Mouse (Mus musculus) neural tube, embryonic 15.5 days (tissue): ENCODE measurements at regions not wholly inside any gene's neighbourhood (a gene's known extent, or its start where the extent isn't known, plus 50 kb on each side); places are given as distances from the start of the nearest gene placed in this dataset.

Experiments
- ATAC-seq: fragments of 200-750 bp; cut with Nextera tagmentation; 2 replicates; pipeline ENCODE4 v1.8.0; 2017; ENCODE audit warnings: mild to moderate bottlenecking, moderate TSS enrichment, moderate library complexity; ENCODE audit not compliant: low FRiP score
- H3K27ac ChIP-seq: fragments of 300-500 bp; sonication (generic); replicated peaks from 2 replicates; pipeline ENCODE4 v1.5.1; 2015; ENCODE audit warnings: mild to moderate bottlenecking, inconsistent platforms
- H3K27me3 ChIP-seq: fragments of 300-500 bp; sonication (generic); replicated peaks from 2 replicates; pipeline ENCODE4 v1.6.1; 2015; ENCODE audit warnings: inconsistent platforms
- H3K36me3 ChIP-seq: fragments of 300-500 bp; sonication (generic); 2 replicates; pipeline ENCODE4 v1.6.1; 2015; ENCODE audit warnings: inconsistent platforms
- H3K4me1 ChIP-seq: fragments of 300-500 bp; sonication (generic); 2 replicates; pipeline ENCODE4 v1.6.1; 2015; ENCODE audit warnings: inconsistent platforms
- H3K4me2 ChIP-seq: fragments of 300-500 bp; sonication (generic); 2 replicates; pipeline ENCODE4 v1.6.1; 2015; ENCODE audit warnings: inconsistent platforms, mild to moderate bottlenecking, moderate library complexity
- H3K4me3 ChIP-seq: fragments of 300-500 bp; sonication (generic); replicated peaks from 2 replicates; pipeline ENCODE4 v1.5.1; 2015; ENCODE audit warnings: mild to moderate bottlenecking, inconsistent platforms
- H3K9ac ChIP-seq: fragments of 300-500 bp; sonication (generic); replicated peaks from 2 replicates; pipeline ENCODE4 v1.6.1; 2015; ENCODE audit warnings: mild to moderate bottlenecking, inconsistent platforms
- H3K9me3 ChIP-seq: fragments of 300-500 bp; sonication (generic); replicated peaks from 2 replicates; pipeline ENCODE4 v1.6.1; 2016; ENCODE audit warnings: inconsistent platforms
- WGBS: fragments of 180-500 bp; shearing (Covaris S2); methylation state at CpG from one replicate; pipeline ENCODE4 v1.1.7; 2015; ENCODE audit warnings: mixed read lengths; 5-methylcytosine and 5-hydroxymethylcytosine counted together

DNA sequence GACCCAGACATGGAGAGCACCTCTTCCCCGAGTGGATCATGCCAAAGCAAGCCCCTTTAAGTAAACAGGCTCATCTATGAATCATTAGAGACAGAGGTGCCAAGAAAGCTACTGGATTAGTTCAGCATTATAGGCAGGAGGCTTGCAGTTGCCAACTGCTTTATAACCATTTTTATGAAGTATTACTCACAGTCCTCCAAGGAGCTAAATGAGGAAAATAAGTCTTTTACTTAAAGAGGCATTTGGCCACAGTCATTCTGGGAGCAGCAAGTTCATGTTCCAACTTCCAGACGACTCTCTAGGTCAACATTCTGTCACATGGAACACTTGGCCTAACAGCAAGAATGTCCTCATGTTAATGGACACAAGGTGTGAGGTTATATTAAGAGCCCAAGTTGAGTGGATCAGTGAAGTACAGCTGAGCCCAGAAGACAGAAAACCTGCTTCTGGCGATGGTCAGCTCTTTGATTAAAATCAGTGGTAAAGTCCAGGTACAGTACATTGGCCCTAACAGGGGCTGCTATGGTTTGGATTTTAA lies 160.0 kb upstream of the Jarid2 start:
- no peaks in the 10 kb centered on the region for H3K27me3 ChIP-seq
- no peaks in the 10 kb centered on the region for H3K4me1 ChIP-seq
- 79% methylated on average over 3 of the region's 3 CpGs for WGBS
- H3K9me3 ChIP-seq = no peaks in the 10 kb centered on the region
- no peak overlapping the region for H3K9ac ChIP-seq
- H3K27ac ChIP-seq = no peak overlapping the region
- no peaks in the 10 kb centered on the region for H3K36me3 ChIP-seq
- no peak for ATAC-seq
- no peak overlapping the region for H3K4me2 ChIP-seq
- no peak overlapping the region for H3K4me3 ChIP-seq

DNA sequence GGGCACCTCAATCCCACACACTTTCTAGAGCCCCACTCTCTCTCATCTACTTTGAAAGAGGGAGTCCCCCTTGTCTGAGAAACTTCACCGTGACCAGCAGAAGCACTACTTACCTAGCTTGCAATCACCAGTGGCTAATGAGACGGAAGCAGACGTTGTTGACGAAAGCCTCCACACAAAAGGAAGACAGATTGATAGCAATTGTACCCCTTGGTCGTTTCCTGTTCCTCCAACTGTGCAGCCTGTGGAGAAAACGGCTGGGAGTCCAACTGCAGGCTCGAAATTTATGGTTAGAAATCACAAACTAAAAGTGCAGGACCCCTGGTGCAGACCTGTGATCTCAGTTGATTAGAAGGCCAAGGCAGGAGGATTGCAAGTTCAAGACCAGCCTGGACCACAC lies 155.8 kb upstream of the Jarid2 start:
- Histone ChIP-seq H3K4me1 (no peaks in the 10 kb centered on the region), H3K36me3 (no peaks in the 10 kb centered on the region), H3K9ac (no peak overlapping the region), H3K9me3 (no peaks in the 10 kb centered on the region), H3K27ac (no peak overlapping the region), H3K4me2 (no peak overlapping the region), H3K27me3 (no peaks in the 10 kb centered on the region), H3K4me3 (no peak overlapping the region)
- no peak for ATAC-seq
- 4% methylated on average over 7 of the region's 7 CpGs for WGBS

DNA sequence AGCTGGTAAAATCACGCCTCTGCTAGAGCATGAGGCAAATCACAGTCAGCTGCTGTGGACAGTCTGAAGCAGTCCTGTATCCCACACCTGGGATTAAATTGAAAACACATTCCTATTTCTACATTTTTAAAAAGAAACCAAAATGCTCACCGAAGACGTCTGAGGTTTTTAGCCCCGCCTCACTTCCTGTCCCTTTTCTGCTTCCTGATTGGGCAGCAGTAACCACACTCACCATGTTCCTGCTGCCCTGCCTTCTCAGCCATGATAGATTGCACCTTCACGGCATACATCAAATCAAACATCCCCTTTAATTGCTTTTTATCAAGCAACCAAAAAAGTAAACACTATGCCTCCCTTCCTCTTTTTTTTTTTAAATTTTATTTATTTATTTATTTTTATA lies 150.1 kb upstream of the Jarid2 start:
- H3K9me3 ChIP-seq = no peaks in the 10 kb centered on the region
- WGBS = 98% methylated on average over 5 of the region's 5 CpGs
- H3K9ac ChIP-seq = no peak overlapping the region
- H3K27me3 ChIP-seq = no peaks in the 10 kb centered on the region
- peaks cover 20% of the 10 kb centered on the region for H3K4me1 ChIP-seq
- no peak for ATAC-seq
- no peak overlapping the region for H3K27ac ChIP-seq
- no peaks in the 10 kb centered on the region for H3K36me3 ChIP-seq
- no peak overlapping the region for H3K4me3 ChIP-seq
- no peak overlapping the region for H3K4me2 ChIP-seq

DNA sequence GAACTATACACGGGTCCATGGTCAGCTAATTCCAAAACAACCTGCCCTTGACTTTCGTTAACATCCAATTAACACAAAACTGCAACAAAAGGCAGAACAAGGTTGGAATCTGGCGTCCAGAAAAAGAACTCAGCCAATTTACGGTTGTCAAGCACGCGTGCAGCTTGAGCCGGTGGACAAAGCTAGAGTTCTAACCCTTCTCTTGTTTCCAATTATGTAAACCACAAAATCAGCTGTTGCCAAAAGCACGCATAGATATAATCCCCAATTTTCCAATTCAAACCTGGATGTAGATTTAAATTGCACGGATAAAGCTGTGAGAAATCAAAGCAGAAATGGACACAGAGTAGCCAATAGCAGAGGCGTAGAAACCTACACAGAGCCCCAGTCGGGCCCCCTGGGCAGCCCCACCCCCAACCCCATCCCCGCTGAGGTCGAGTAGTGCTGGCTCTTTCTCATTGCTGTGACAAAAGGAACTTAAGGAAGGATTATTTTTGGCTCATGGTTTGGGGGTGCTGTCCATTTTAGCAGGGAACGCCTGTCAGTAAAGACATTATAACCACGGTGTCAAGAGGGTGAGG lies 149.0 kb upstream of the Jarid2 start:
- 55% methylated on average over 15 of the region's 15 CpGs for WGBS
- no peak overlapping the region for H3K9ac ChIP-seq
- no peak overlapping the region for H3K27ac ChIP-seq
- no peak for ATAC-seq
- H3K36me3 ChIP-seq = no peaks in the 10 kb centered on the region
- peaks cover 20% of the 10 kb centered on the region for H3K4me1 ChIP-seq
- H3K4me3 ChIP-seq = no peak overlapping the region
- no peak overlapping the region for H3K4me2 ChIP-seq
- no peaks in the 10 kb centered on the region for H3K27me3 ChIP-seq
- H3K9me3 ChIP-seq = no peaks in the 10 kb centered on the region

DNA sequence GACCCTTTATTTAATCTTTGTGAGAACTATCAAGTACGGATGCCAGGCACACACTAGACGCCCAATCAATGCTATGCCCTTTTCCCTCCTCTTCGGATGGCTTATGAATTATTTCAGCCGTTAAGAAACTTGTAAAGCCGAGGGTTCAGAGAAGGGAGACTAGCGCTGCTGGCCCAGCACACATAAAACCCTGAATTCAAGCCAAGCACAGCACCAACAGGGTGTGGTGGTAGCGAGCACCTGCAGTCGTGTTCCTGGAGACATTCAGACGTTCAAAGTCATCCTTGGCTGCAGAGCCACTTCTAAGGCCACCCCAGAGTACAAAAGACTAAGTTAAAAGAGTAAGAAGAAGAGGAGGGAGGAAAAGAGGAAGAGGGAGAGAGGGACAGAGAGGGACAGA lies 148.5 kb upstream of the Jarid2 start:
- H3K9me3 ChIP-seq = no peaks in the 10 kb centered on the region
- H3K4me1 ChIP-seq = peaks cover 20% of the 10 kb centered on the region
- WGBS = 37% methylated on average over 9 of the region's 9 CpGs
- H3K36me3 ChIP-seq = no peaks in the 10 kb centered on the region
- no peaks in the 10 kb centered on the region for H3K27me3 ChIP-seq
- H3K27ac ChIP-seq = no peak overlapping the region
- no peak for ATAC-seq
- H3K4me2 ChIP-seq = no peak overlapping the region
- no peak overlapping the region for H3K9ac ChIP-seq
- H3K4me3 ChIP-seq = no peak overlapping the region

DNA sequence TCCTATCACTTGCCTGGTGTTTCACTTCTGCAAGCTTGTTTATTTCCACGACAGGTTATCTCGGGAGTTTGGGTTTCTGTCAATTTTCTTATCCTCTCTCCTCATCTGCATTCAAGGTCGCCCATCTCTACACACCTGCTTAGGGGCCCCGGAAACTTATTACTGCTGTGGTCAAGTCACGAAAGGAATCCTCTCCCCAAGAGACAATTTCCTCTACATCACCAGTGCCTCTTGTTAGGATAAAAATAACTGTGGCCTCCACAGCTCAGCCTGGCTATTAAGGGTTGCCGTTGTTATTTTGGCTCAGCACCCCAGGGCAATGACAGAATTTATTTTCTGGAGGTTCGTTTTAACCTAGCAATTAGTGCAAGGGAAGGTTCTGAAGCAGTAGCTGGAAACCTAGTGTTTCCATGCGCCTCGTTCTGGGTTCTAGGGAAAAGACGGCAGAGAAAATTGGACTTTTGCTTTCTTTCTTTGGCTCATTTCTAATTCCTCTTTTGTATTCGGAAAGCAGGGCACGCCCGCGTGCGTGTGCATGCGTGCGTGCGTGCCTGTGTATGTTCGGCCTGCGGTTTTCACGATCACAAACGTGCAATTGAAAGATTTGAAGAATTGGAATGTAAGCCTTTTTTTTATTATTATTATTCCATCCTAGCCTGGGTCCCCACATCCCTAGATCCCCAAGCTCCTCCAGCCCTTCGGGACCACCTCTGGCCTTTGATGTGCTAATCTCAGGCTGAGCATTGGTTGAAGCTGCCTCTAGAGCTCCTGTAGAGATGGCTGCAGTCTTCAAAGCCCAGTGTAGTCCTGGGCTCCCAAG lies 147.1 kb upstream of the Jarid2 start:
- WGBS = 21% methylated on average over 23 of the region's 23 CpGs
- H3K9me3 ChIP-seq = no peaks in the 10 kb centered on the region
- no peak overlapping the region for H3K27ac ChIP-seq
- H3K36me3 ChIP-seq = no peaks in the 10 kb centered on the region
- peaks cover 20% of the 10 kb centered on the region for H3K4me1 ChIP-seq
- no peaks in the 10 kb centered on the region for H3K27me3 ChIP-seq
- H3K4me3 ChIP-seq = 0 out of 2 replicates have a peak overlapping the region, but pooled peaks have one; percentile 1
- H3K4me2 ChIP-seq = peak overlapping the region; percentile 42
- 0 out of 2 replicates have a peak overlapping the region, but pooled peaks have one; percentile 21 for H3K9ac ChIP-seq
- ATAC-seq = no peak

DNA sequence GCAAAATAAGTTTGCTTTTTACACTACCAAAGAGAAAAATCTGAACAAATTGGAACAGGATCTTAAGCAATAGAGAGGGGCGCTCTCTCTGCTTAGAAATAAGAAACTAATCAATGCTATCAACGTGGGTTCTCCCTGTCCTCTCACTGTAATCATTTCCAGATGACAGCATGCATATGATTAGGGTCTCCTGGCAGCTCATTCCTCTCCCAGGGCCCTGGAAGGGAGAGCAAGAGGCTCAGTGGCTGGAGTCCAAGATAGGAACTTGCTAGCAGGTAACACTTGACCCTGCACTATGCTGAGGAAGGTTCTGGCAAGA lies 146.5 kb upstream of the Jarid2 start:
- H3K4me2 ChIP-seq = peak overlapping the region; percentile 42
- H3K27ac ChIP-seq = no peak overlapping the region
- ATAC-seq = no peak
- H3K9me3 ChIP-seq = no peaks in the 10 kb centered on the region
- H3K36me3 ChIP-seq = no peaks in the 10 kb centered on the region
- peaks cover 20% of the 10 kb centered on the region for H3K4me1 ChIP-seq
- no peaks in the 10 kb centered on the region for H3K27me3 ChIP-seq
- H3K4me3 ChIP-seq = no peak overlapping the region
- H3K9ac ChIP-seq = no peak overlapping the region
- 36% methylated on average over 2 of the region's 2 CpGs for WGBS

DNA sequence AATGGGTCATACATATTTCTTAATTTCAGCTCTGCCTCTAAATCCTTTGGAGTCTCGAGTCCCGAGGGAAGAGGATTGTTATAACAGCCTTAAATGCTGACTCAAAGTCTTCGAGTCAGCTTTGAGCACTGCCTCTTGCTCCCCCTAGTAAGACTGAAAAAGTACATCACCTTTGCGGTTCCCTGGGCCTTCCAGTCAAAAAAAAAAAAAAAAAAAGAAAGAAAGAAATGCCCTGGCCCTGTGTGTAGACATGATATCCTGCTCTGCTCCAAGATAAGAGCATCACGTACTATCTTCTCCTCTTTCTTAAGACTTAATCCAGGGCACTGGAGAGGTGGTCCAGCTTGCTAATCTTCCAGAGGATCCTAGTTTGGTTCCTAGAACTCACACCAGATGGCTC lies 145.7 kb upstream of the Jarid2 start:
- 72% methylated on average over 5 of the region's 5 CpGs for WGBS
- peaks cover 20% of the 10 kb centered on the region for H3K4me1 ChIP-seq
- no peak overlapping the region for H3K4me3 ChIP-seq
- H3K27me3 ChIP-seq = no peaks in the 10 kb centered on the region
- H3K9ac ChIP-seq = no peak overlapping the region
- H3K36me3 ChIP-seq = no peaks in the 10 kb centered on the region
- no peaks in the 10 kb centered on the region for H3K9me3 ChIP-seq
- no peak overlapping the region for H3K4me2 ChIP-seq
- ATAC-seq = no peak
- H3K27ac ChIP-seq = no peak overlapping the region

DNA sequence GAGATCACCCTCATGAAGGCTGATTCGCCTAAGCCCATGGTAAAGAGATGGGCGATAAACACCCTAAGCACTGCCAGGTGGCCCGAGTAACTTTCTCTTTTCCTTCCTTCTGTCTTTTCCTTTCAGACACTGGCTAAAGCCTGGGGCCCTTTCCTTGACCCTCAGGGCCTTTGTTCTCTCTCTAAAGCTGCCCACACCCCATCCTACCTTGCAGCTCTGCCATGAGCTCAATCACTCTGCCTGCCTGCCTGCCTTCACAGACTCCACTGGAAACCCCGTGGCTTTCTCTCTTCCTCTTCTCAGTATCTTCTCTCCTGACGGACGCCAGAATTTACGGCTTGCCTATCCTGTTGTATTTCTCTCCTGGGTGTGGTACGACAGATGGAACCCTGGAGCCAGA lies 145.1 kb upstream of the Jarid2 start:
- no peak overlapping the region for H3K4me2 ChIP-seq
- no peak overlapping the region for H3K27ac ChIP-seq
- no peak overlapping the region for H3K9ac ChIP-seq
- no peaks in the 10 kb centered on the region for H3K27me3 ChIP-seq
- H3K9me3 ChIP-seq = no peaks in the 10 kb centered on the region
- ATAC-seq = no peak
- 33% methylated on average over 8 of the region's 8 CpGs for WGBS
- peaks cover 20% of the 10 kb centered on the region for H3K4me1 ChIP-seq
- H3K4me3 ChIP-seq = no peak overlapping the region
- H3K36me3 ChIP-seq = no peaks in the 10 kb centered on the region

DNA sequence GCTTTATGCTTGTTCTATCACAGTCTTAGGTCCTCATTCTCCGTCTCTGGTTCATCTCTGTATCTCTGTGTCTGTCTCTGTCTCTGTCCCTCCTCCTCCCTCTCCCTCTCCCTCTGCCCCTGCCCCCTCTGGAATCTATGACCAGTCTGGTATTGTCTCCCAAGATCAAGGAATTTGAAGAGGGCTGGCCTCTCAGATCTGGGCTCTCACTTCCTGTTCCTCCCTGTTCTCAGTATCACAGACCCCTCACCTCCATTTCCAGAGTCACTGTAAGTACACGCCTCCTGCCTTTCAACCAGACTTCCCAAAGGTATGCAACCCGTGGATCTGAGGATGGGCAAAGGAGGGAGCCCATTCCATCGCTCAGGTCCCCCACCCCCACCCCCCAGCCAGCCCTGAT lies 144.7 kb upstream of the Jarid2 start:
- Histone ChIP-seq H3K4me1 (peaks cover 20% of the 10 kb centered on the region), H3K9ac (no peak overlapping the region), H3K27me3 (no peaks in the 10 kb centered on the region), H3K9me3 (no peaks in the 10 kb centered on the region), H3K4me2 (no peak overlapping the region), H3K4me3 (no peak overlapping the region), H3K27ac (no peak overlapping the region), H3K36me3 (no peaks in the 10 kb centered on the region)
- ATAC-seq = no peak
- WGBS = 44% methylated on average over 4 of the region's 4 CpGs

DNA sequence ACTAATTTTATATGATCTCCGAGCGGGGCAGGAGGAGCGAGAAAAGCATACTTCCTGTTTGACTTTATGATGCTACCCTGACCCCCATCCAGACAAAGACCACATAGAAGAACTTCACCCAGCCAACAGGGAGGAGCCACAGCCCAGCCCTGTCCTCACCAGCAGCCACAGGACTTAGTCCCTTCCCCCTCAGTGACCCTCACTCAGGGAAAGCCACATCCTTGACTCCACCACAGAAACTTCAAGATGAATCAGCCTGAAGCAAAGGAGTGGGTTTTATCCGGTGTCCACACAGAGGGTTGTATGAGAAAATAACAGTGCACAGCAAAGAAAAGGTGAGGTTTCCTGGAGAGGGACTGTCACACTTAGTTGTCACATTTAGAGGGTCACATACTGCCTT lies 141.4 kb upstream of the Jarid2 start:
- no peak for ATAC-seq
- no peaks in the 10 kb centered on the region for H3K27me3 ChIP-seq
- WGBS = 83% methylated on average over 4 of the region's 4 CpGs
- no peaks in the 10 kb centered on the region for H3K36me3 ChIP-seq
- H3K9ac ChIP-seq = no peak overlapping the region
- H3K27ac ChIP-seq = no peak overlapping the region
- no peak overlapping the region for H3K4me2 ChIP-seq
- H3K9me3 ChIP-seq = no peaks in the 10 kb centered on the region
- H3K4me3 ChIP-seq = no peak overlapping the region
- peaks cover under 1% of the 10 kb centered on the region for H3K4me1 ChIP-seq

DNA sequence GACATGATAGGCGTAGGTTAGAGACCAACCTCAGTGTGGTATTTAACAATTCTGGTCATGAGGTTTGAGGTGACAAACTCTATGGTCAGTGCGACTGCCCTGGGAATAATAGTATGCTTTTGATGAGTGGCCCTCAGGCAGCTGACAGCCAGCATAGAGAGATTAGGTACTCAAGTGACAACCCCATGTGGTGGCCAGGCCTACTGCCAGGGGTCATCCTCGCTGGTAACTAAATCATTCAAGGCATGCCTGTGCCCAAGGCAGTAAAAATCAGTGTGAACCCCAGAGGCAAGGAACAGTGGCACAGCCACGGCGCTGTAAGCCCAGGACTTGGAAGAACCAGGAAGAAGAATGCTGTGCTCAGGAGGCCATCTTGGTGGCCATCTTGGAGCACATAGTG lies 134.6 kb upstream of the Jarid2 start:
- no peaks in the 10 kb centered on the region for H3K4me1 ChIP-seq
- no peak overlapping the region for H3K4me2 ChIP-seq
- no peaks in the 10 kb centered on the region for H3K36me3 ChIP-seq
- no peak overlapping the region for H3K9ac ChIP-seq
- ATAC-seq = no peak
- H3K4me3 ChIP-seq = no peak overlapping the region
- WGBS = 82% methylated on average over 5 of the region's 5 CpGs
- no peaks in the 10 kb centered on the region for H3K9me3 ChIP-seq
- no peak overlapping the region for H3K27ac ChIP-seq
- no peaks in the 10 kb centered on the region for H3K27me3 ChIP-seq
